Mouse (Mus musculus) right cerebral cortex, adult 2 months (tissue): ENCODE results near the gene Wnt5b.

Source experiments
- DNase-seq, 2 experiments: peaks; one replicate each; pipeline ENCODE4 v3.0.0; 2021 to 2022; ENCODE audit warnings: low spot score in 2 of 2

The Wnt5b gene

GRCm38 (mm10) chr6:119521931-119522391 lies 22.2 kb downstream of the Wnt5b start:
- peak; percentile 48 to 49 for DNase-seq

GRCm38 (mm10) chr6:119521482-119521900 lies 22.7 kb downstream of the Wnt5b start:
- peak; percentile 38 to 58 for DNase-seq

- no peak for DNase-seq
Measured at GRCm38 (mm10) chr6:119520731-119521130, 23.4 kb downstream of the Wnt5b start.

- no peak for DNase-seq
Measured at GRCm38 (mm10) chr6:119514085-119514484, 30.1 kb downstream of the Wnt5b start.

GRCm38 (mm10) chr6:119513452-119513851 lies 30.7 kb downstream of the Wnt5b start:
- no peak for DNase-seq

- no peak for DNase-seq
Measured at GRCm38 (mm10) chr6:119512701-119513100, 31.4 kb downstream of the Wnt5b start.

- no peak for DNase-seq
Measured at GRCm38 (mm10) chr6:119509437-119510037, 34.6 kb downstream of the Wnt5b start.

- no peak for DNase-seq
Measured at GRCm38 (mm10) chr6:119508634-119509375, 35.3 kb downstream of the Wnt5b start.

- no peak for DNase-seq
Measured at GRCm38 (mm10) chr6:119508221-119508620, 35.9 kb downstream of the Wnt5b start.

- no peak for DNase-seq
Measured at GRCm38 (mm10) chr6:119505525-119506225, 38.5 kb downstream of the Wnt5b start.

GRCm38 (mm10) chr6:119504756-119505155 lies 39.4 kb downstream of the Wnt5b start:
- no peak for DNase-seq

- no peak for DNase-seq
Measured at GRCm38 (mm10) chr6:119502031-119502430, 42.1 kb downstream of the Wnt5b start.

GRCm38 (mm10) chr6:119500086-119500485 lies 44.1 kb downstream of the Wnt5b start:
- no peak for DNase-seq

GRCm38 (mm10) chr6:119499271-119499670 lies 44.9 kb downstream of the Wnt5b start:
- DNase-seq, result no peak

GRCm38 (mm10) chr6:119492630-119493014 lies 51.5 kb downstream of the Wnt5b start:
- no peak for DNase-seq

- no peak for DNase-seq
Measured at GRCm38 (mm10) chr6:119491997-119492629, 52.0 kb downstream of the Wnt5b start.

GRCm38 (mm10) chr6:119491006-119491405 lies 53.1 kb downstream of the Wnt5b start:
- no peak for DNase-seq

GRCm38 (mm10) chr6:119490549-119490948 lies 53.6 kb downstream of the Wnt5b start:
- no peak for DNase-seq

GRCm38 (mm10) chr6:119489765-119490164 lies 54.4 kb downstream of the Wnt5b start:
- peak in 1 of 2 experiments; percentile 48 for DNase-seq

- no peak for DNase-seq
Measured at GRCm38 (mm10) chr6:119487619-119488018, 56.5 kb downstream of the Wnt5b start.

- no peak for DNase-seq
Measured at GRCm38 (mm10) chr6:119487085-119487458, 57.1 kb downstream of the Wnt5b start.
